8 mouse cellular contexts compared by ENCODE assay signal in the genomic region with DNA sequence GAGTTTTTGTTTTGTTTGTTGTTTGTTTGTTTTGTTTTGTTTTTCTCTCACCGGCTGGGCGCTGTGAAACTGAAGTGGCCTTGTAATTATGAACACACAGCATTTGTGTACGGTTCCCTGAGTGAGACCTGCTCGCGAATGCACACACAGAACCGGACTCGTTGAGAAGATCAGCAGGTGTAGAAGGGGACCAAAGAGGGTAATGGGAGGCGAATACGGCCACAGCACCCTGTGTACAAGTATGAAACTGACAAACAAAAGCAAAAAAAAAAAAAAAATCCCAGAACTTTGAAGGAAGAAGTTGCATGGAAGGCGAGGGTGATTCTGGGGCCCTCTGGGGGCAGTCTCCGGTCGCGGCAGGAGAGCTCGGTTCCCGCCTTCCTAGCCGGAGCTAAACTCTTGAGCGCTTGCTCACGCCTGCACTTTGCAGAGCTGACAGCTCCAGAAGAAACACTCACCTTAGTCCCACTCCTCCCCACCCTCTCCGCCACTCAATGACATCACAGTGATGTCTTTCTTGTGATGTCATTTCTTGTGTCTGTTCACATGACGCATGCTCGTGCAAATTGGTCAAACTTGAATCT. TPM values are rescaled to one million over a fixed set of nuclear protein-coding genes. Genes with fewer than 3 reads are reported as not detected.
DNase-seq lines count a peak whose midpoint lies in the region; ATAC-seq and TF ChIP-seq lines count a peak whose summit lies in the region.

No protein-coding gene starts in this region.

- 3% methylated on average over 21 of the region's 21 CpGs for WGBS in heart, adult 2 months
- 1% methylated on average over 18 of the region's 21 CpGs for WGBS in embryonic facial prominence, embryonic 14.5 days
- under 1% methylated on average over 21 of the region's 21 CpGs for WGBS in hindbrain, postnatal 0 days
- 2% methylated on average over 21 of the region's 21 CpGs for WGBS in macrophage (ENCODE audit: missing documents)
- 2% methylated on average over 21 of the region's 21 CpGs for WGBS in stomach, embryonic 15.5 days

- H3K4me1 ChIP-seq in heart, adult 2 months (ENCODE audit: control insufficient read depth, insufficient read depth, low read length) = peaks cover 6% of the 10 kb centered on the region
- peaks cover 52% of the 10 kb centered on the region for H3K4me1 ChIP-seq in E14TG2a.4 (replicated peaks; ENCODE audit: low read depth, low read length)
- H3K4me1 ChIP-seq in embryonic facial prominence, embryonic 14.5 days (ENCODE audit: control insufficient read depth, insufficient read depth, low read length) = 0 out of 2 replicates have a peak, but pooled peaks cover 12% of the 10 kb centered on the region
- no peaks in the 10 kb centered on the region for H3K4me1 ChIP-seq in hindbrain, postnatal 0 days (ENCODE audit: insufficient read depth, low read length)
- H3K4me1 ChIP-seq in stomach, embryonic 15.5 days = peaks cover 12% of the 10 kb centered on the region; the same call in 1 of the 2 replicates

- no peak for TF ChIP-seq EP300 in heart, adult 2 months (IDR thresholded peaks at IDR 0.05; ENCODE audit: insufficient read depth, low read depth, low read length)

- no peak overlapping the region for H3K9ac ChIP-seq in heart, adult 2 months (ENCODE audit: low read depth, low read length)
- H3K9ac ChIP-seq in embryonic facial prominence, embryonic 14.5 days (ENCODE audit: low read depth, low read length) = peak overlapping the region; percentile 37; the same call in 1 of the 2 replicates
- no peak overlapping the region for H3K9ac ChIP-seq in hindbrain, postnatal 0 days (replicated peaks; ENCODE audit: low read length)
- no peak overlapping the region for H3K9ac ChIP-seq in stomach, embryonic 15.5 days

- H3K36me3 ChIP-seq in heart, adult 2 months (ENCODE audit: control insufficient read depth, insufficient read depth, low read length) = no peaks in the 10 kb centered on the region
- no peaks in the 10 kb centered on the region for H3K36me3 ChIP-seq in E14TG2a.4 (ENCODE audit: insufficient read depth, low read length)
- H3K36me3 ChIP-seq in embryonic facial prominence, embryonic 14.5 days (ENCODE audit: control insufficient read depth, insufficient read depth, low read length) = no peaks in the 10 kb centered on the region
- no peaks in the 10 kb centered on the region for H3K36me3 ChIP-seq in hindbrain, postnatal 0 days (ENCODE audit: insufficient read depth, low read length)
- H3K36me3 ChIP-seq in macrophage (ENCODE audit: inconsistent target) = no peaks in the 10 kb centered on the region
- H3K36me3 ChIP-seq in stomach, embryonic 15.5 days = no peaks in the 10 kb centered on the region

- H3K27me3 ChIP-seq in heart, adult 2 months (ENCODE audit: control insufficient read depth, insufficient read depth, low read length) = peaks cover 31% of the 10 kb centered on the region
- H3K27me3 ChIP-seq in E14TG2a.4 (ENCODE audit: insufficient read depth, low read length) = peaks cover 49% of the 10 kb centered on the region
- peaks cover 76% of the 10 kb centered on the region for H3K27me3 ChIP-seq in embryonic facial prominence, embryonic 14.5 days (replicated peaks; ENCODE audit: control insufficient read depth, insufficient read depth, low read length)
- peaks cover 68% of the 10 kb centered on the region for H3K27me3 ChIP-seq in hindbrain, postnatal 0 days (ENCODE audit: insufficient read depth, low read length)
- H3K27me3 ChIP-seq in stomach, embryonic 15.5 days (replicated peaks) = peaks cover 49% of the 10 kb centered on the region

- peak; percentile 41 to 47 for DNase-seq in heart, adult 2 months
- no peak for DNase-seq in heart, adult 9 months (ENCODE audit: low spot score in 2 of 2)
- DNase-seq in embryonic facial prominence, embryonic 14.5 days (ENCODE audit: low spot score) = peak; percentile 45
- peak; percentile 11 for DNase-seq in hindbrain, postnatal 0 days (ENCODE audit: low spot score)
- DNase-seq in right cerebral cortex, adult 18-20 months = no peak

- intact Hi-C loops in heart, adult 2 months (cut with DNase I) = loop anchor here (2.0 kb wide), 2 partner anchors 19 to 21 kb away; no protein-coding TSS in a partner anchor

- H3K27ac ChIP-seq in heart, adult 2 months = no peak overlapping the region
- no peak overlapping the region for H3K27ac ChIP-seq in embryonic facial prominence, embryonic 14.5 days (replicated peaks; ENCODE audit: low read depth, low read length)
- no peak overlapping the region for H3K27ac ChIP-seq in hindbrain, postnatal 0 days
- H3K27ac ChIP-seq in macrophage = 0 out of 2 replicates have a peak overlapping the region, but pooled peaks have one; percentile 5
- no peak overlapping the region for H3K27ac ChIP-seq in stomach, embryonic 15.5 days

- peak; percentile 57; the same call in 1 of the 2 replicates for ATAC-seq in embryonic facial prominence, embryonic 14.5 days (ENCODE audit: low read depth)
- ATAC-seq in hindbrain, postnatal 0 days = no peak
- no peak for ATAC-seq in stomach, embryonic 15.5 days (ENCODE audit: insufficient read depth, low FRiP score, low read depth)

- no peak for TF ChIP-seq POLR2A in heart, adult 2 months (IDR thresholded peaks at IDR 0.05; ENCODE audit: insufficient read depth, low read depth, low read length)

- H3K9me3 ChIP-seq in E14TG2a.4 (ENCODE audit: low read length) = peaks cover 6% of the 10 kb centered on the region; the same call in 1 of the 2 replicates
- H3K9me3 ChIP-seq in embryonic facial prominence, embryonic 14.5 days (ENCODE audit: control insufficient read depth, low read length) = peaks cover 7% of the 10 kb centered on the region; the same call in 1 of the 2 replicates
- no peaks in the 10 kb centered on the region for H3K9me3 ChIP-seq in hindbrain, postnatal 0 days (ENCODE audit: low read length)
- no peaks in the 10 kb centered on the region for H3K9me3 ChIP-seq in stomach, embryonic 15.5 days

- TF ChIP-seq CTCF in heart, adult 2 months (IDR thresholded peaks at IDR 0.05) = peak; percentile 43
- TF ChIP-seq CTCF in E14TG2a.4 (conservative IDR thresholded peaks at IDR 0.05; ENCODE audit: low read length) = no peak
- no peak for TF ChIP-seq CTCF in hindbrain, postnatal 0 days (IDR thresholded peaks at IDR 0.05; ENCODE audit: low read depth)

- H3K4me2 ChIP-seq in embryonic facial prominence, embryonic 14.5 days (ENCODE audit: low read depth, low read length) = peak overlapping the region; percentile 56
- peak overlapping the region; percentile 39 for H3K4me2 ChIP-seq in hindbrain, postnatal 0 days (ENCODE audit: low read depth, low read length)
- H3K4me2 ChIP-seq in stomach, embryonic 15.5 days = peak overlapping the region; percentile 67

- H3K4me3 ChIP-seq in heart, adult 2 months = peak overlapping the region; percentile 35
- H3K4me3 ChIP-seq in E14TG2a.4 (replicated peaks; ENCODE audit: low read length) (peak overlapping the region; percentile 78), macrophage (ENCODE audit: inconsistent target) (peak overlapping the region; percentile 49)
- peak overlapping the region; percentile 38 for H3K4me3 ChIP-seq in embryonic facial prominence, embryonic 14.5 days (ENCODE audit: low read depth, low read length)
- peak overlapping the region; percentile 25 for H3K4me3 ChIP-seq in hindbrain, postnatal 0 days (ENCODE audit: low read length)
- H3K4me3 ChIP-seq in stomach, embryonic 15.5 days (replicated peaks) = peak overlapping the region; percentile 42

- no peaks in the 10 kb centered on the region for H3K79me2 ChIP-seq in heart, adult 2 months (replicated peaks; ENCODE audit: control insufficient read depth, insufficient read depth, low read length)
- no peaks in the 10 kb centered on the region for H3K79me2 ChIP-seq in macrophage (ENCODE audit: inconsistent target)

RNA-seq across cellular contexts. Expression of a gene that starts 14.1 kb away (rescaled TPM):
- not detected for total RNA-seq in heart, adult 2 months (2021)
- 0.23 TPM in 1 of 2 replicates, not detected in the other for polyA plus RNA-seq in heart, adult 2 months (2012; rRNA removed)
- 0.70 and 0.83 TPM in 2 replicates for polyA plus RNA-seq in embryonic facial prominence, embryonic 14.5 days (2014; fragmentation: Nextera tagmentation; extraction: Ambion mirVana)
- total RNA-seq in hindbrain, postnatal 0 days (2014; rRNA removed) = not detected in 2 replicates
- not detected in 2 replicates for polyA plus RNA-seq in hindbrain, postnatal 0 days (2015; fragmentation: Nextera tagmentation; extraction: Ambion mirVana)
- 1 to 10 TPM in 15 of 26 experiments, under 1 TPM in 8, not detected in 3; 0.43 to 2.8 (median 1.2) TPM for total RNA-seq in macrophage (2018; cell fraction: chromatin; rRNA removed)
- total RNA-seq in macrophage (2018; cell fraction: cytosol; rRNA removed) = 1 to 10 TPM in 11 of 26 experiments, under 1 TPM in 15; 0.47 to 1.7 (median 0.96) TPM
- total RNA-seq in macrophage (2018; cell fraction: nucleus; rRNA removed) = 1 to 10 TPM in 11 of 26 experiments, under 1 TPM in 11, not detected in 4; 0.24 to 7.9 (median 1.0) TPM
- 0.52 to 2.6 TPM (median 1.3 TPM) in 3 replicates for polyA plus RNA-seq in macrophage (2018)
- polyA plus RNA-seq in stomach, embryonic 15.5 days (2015; fragmentation: Nextera tagmentation; extraction: Ambion mirVana) = 0.94 and 1.5 TPM in 2 replicates

RNA-seq across cellular contexts. Expression of a gene that starts 14.4 kb away (rescaled TPM):
- total RNA-seq in heart, adult 2 months (2021) = not detected
- 0.06 TPM in 2 replicates for polyA plus RNA-seq in heart, adult 2 months (2012; rRNA removed)
- polyA plus RNA-seq in embryonic facial prominence, embryonic 14.5 days (2014; fragmentation: Nextera tagmentation; extraction: Ambion mirVana) = 0.11 and 0.13 TPM in 2 replicates
- total RNA-seq in hindbrain, postnatal 0 days (2014; rRNA removed) = not detected in 2 replicates
- polyA plus RNA-seq in hindbrain, postnatal 0 days (2015; fragmentation: Nextera tagmentation; extraction: Ambion mirVana) = not detected in 2 replicates
- not detected for total RNA-seq in macrophage (2018; cell fraction: chromatin; rRNA removed)
- total RNA-seq in macrophage (2018; cell fraction: cytosol; rRNA removed) = not detected
- not detected for total RNA-seq in macrophage (2018; cell fraction: nucleus; rRNA removed)
- polyA plus RNA-seq in macrophage (2018) = not detected in 3 replicates
- 0.09 and 0.12 TPM in 2 replicates for polyA plus RNA-seq in stomach, embryonic 15.5 days (2015; fragmentation: Nextera tagmentation; extraction: Ambion mirVana)

RNA-seq across cellular contexts. Expression of a gene that starts 39.9 kb away (rescaled TPM):
- 1 to 10 TPM; 8.1 to 10.0 TPM for total RNA-seq in heart, adult 2 months (2021)
- 1.1 TPM in 1 of 2 replicates, not detected in the other for polyA plus RNA-seq in heart, adult 2 months (2012; rRNA removed)
- polyA plus RNA-seq in embryonic facial prominence, embryonic 14.5 days (2014; fragmentation: Nextera tagmentation; extraction: Ambion mirVana) = 13.1 TPM in 1 of 2 replicates, not detected in the other
- total RNA-seq in hindbrain, postnatal 0 days (2014; rRNA removed) = 67.7 and 136 TPM in 2 replicates
- 2.2 and 10.5 TPM in 2 replicates for polyA plus RNA-seq in hindbrain, postnatal 0 days (2015; fragmentation: Nextera tagmentation; extraction: Ambion mirVana)
- total RNA-seq in macrophage (2018; cell fraction: chromatin; rRNA removed) = 1 to 10 TPM in 4 of 26 experiments, not detected in 22; 4.8 to 9.5 (median 6.2) TPM
- total RNA-seq in macrophage (2018; cell fraction: cytosol; rRNA removed) = 10 to 100 TPM in 4 of 26 experiments, 1 to 10 TPM in 16, under 1 TPM in 5, not detected in 1; 0.61 to 14.1 (median 2.7) TPM
- total RNA-seq in macrophage (2018; cell fraction: nucleus; rRNA removed) = 10 to 100 TPM in 2 of 26 experiments, 1 to 10 TPM in 5, not detected in 19; 2.1 to 14.1 (median 7.4) TPM
- polyA plus RNA-seq in macrophage (2018) = not detected in 3 replicates
- 4.9 and 13.3 TPM in 2 replicates for polyA plus RNA-seq in stomach, embryonic 15.5 days (2015; fragmentation: Nextera tagmentation; extraction: Ambion mirVana)

RNA-seq across cellular contexts. Expression of a gene that starts 40.2 kb away (rescaled TPM):
- 10 to 100 TPM in 1 of 2 experiments, 1 to 10 TPM in 1; 7.3 to 10.0 TPM for total RNA-seq in heart, adult 2 months (2021)
- not detected in 2 replicates for polyA plus RNA-seq in heart, adult 2 months (2012; rRNA removed)
- 3.9 and 6.6 TPM in 2 replicates for polyA plus RNA-seq in embryonic facial prominence, embryonic 14.5 days (2014; fragmentation: Nextera tagmentation; extraction: Ambion mirVana)
- 468 and 587 TPM in 2 replicates for total RNA-seq in hindbrain, postnatal 0 days (2014; rRNA removed)
- 0.84 and 1.2 TPM in 2 replicates for polyA plus RNA-seq in hindbrain, postnatal 0 days (2015; fragmentation: Nextera tagmentation; extraction: Ambion mirVana)
- total RNA-seq in macrophage (2018; cell fraction: chromatin; rRNA removed) = 10 to 100 TPM in 1 of 26 experiments, 1 to 10 TPM in 7, not detected in 18; 2.4 to 16.4 (median 4.6) TPM
- total RNA-seq in macrophage (2018; cell fraction: cytosol; rRNA removed) = 10 to 100 TPM in 18 of 26 experiments, 1 to 10 TPM in 8; 2.8 to 48.5 (median 15.5) TPM
- total RNA-seq in macrophage (2018; cell fraction: nucleus; rRNA removed) = 10 to 100 TPM in 4 of 26 experiments, 1 to 10 TPM in 14, not detected in 8; 1.7 to 28.5 (median 5.0) TPM
- not detected in 3 replicates for polyA plus RNA-seq in macrophage (2018)
- polyA plus RNA-seq in stomach, embryonic 15.5 days (2015; fragmentation: Nextera tagmentation; extraction: Ambion mirVana) = 4.6 and 5.5 TPM in 2 replicates

RNA-seq across cellular contexts. Expression of a gene that starts 45.7 kb away (rescaled TPM):
- total RNA-seq in heart, adult 2 months (2021) = 10 to 100 TPM; 11.9 to 18.1 TPM
- polyA plus RNA-seq in heart, adult 2 months (2012; rRNA removed) = 5.8 and 8.3 TPM in 2 replicates
- polyA plus RNA-seq in embryonic facial prominence, embryonic 14.5 days (2014; fragmentation: Nextera tagmentation; extraction: Ambion mirVana) = 11.8 and 13.3 TPM in 2 replicates
- total RNA-seq in hindbrain, postnatal 0 days (2014; rRNA removed) = 20.6 and 39.3 TPM in 2 replicates
- polyA plus RNA-seq in hindbrain, postnatal 0 days (2015; fragmentation: Nextera tagmentation; extraction: Ambion mirVana) = 5.1 and 5.5 TPM in 2 replicates
- 100 to 1,000 TPM in 1 of 26 experiments, 10 to 100 TPM in 19, 1 to 10 TPM in 6; 6.1 to 101 (median 14.6) TPM for total RNA-seq in macrophage (2018; cell fraction: chromatin; rRNA removed)
- 10 to 100 TPM in 19 of 26 experiments, 1 to 10 TPM in 7; 7.6 to 21.9 (median 12.5) TPM for total RNA-seq in macrophage (2018; cell fraction: cytosol; rRNA removed)
- 100 to 1,000 TPM in 3 of 26 experiments, 10 to 100 TPM in 20, 1 to 10 TPM in 3; 5.4 to 144 (median 26.7) TPM for total RNA-seq in macrophage (2018; cell fraction: nucleus; rRNA removed)
- 2.6 to 11.5 TPM (median 7.3 TPM) in 3 replicates for polyA plus RNA-seq in macrophage (2018)
- polyA plus RNA-seq in stomach, embryonic 15.5 days (2015; fragmentation: Nextera tagmentation; extraction: Ambion mirVana) = 19.1 and 19.3 TPM in 2 replicates

Comparison
In these comparisons a context has a peak if more than half of its experiments do, and no peak if none do; other contexts are left out.
1. DNase-seq: peak in heart, adult 2 months (2 of 2), embryonic facial prominence, embryonic 14.5 days (single experiment) and hindbrain, postnatal 0 days (single experiment); none in heart, adult 9 months (0 of 2) and right cerebral cortex, adult 18-20 months (single experiment).
2. H3K4me3 ChIP-seq: peak in every context shown above with its lines; median percentile 78 in E14TG2a.4; 49 in macrophage; 42 in stomach, embryonic 15.5 days; 38 in embryonic facial prominence, embryonic 14.5 days; 35 in heart, adult 2 months; 25 in hindbrain, postnatal 0 days.
3. Peak in every context shown above with its lines, with median percentiles within 50 percentile points of each other: H3K4me2 ChIP-seq.